Mouse (Mus musculus) thymus, adult 2 months (tissue): ENCODE results near the gene Cyp2r1. TPM values are rescaled to one million over a fixed set of nuclear protein-coding genes. Genes with fewer than 3 reads are reported as not detected.
"Not testable (repeated sequence)": the region's sequence is repeated elsewhere in the genome, so short reads cannot be mapped to it uniquely, and the experiment has no call there.

Source experiments
- DNase-seq: peaks from one replicate; pipeline ENCODE4 v3.0.0; 2021
- H3K27ac ChIP-seq: fragments of 200-500 bp; 2 replicates; pipeline ENCODE4 v1.5.1; 2012; ENCODE audit warnings: low read length, control low read depth; ENCODE audit not compliant: control insufficient read depth, insufficient read depth
- H3K27me3 ChIP-seq: fragments of 200-500 bp; 2 replicates; pipeline ENCODE4 v1.6.1; 2012; ENCODE audit warnings: mild to moderate bottlenecking, low read length, moderate library complexity, mixed read lengths; ENCODE audit not compliant: control insufficient read depth, insufficient read depth
- H3K36me3 ChIP-seq: fragments of 200-500 bp; 2 replicates; pipeline ENCODE4 v1.6.1; 2012; ENCODE audit warnings: mild to moderate bottlenecking, low read length, moderate library complexity; ENCODE audit not compliant: control insufficient read depth, insufficient read depth
- H3K4me1 ChIP-seq: fragments of 200-500 bp; replicated peaks from 2 replicates; pipeline ENCODE4 v1.6.1; 2012; ENCODE audit warnings: low read length; ENCODE audit not compliant: control insufficient read depth, insufficient read depth
- H3K4me3 ChIP-seq: fragments of 200-500 bp; 2 replicates; pipeline ENCODE4 v1.5.1; 2012; ENCODE audit warnings: mild to moderate bottlenecking, low read length, control low read depth, moderate library complexity; ENCODE audit not compliant: control insufficient read depth, insufficient read depth
- CTCF ChIP-seq: fragments of 200-500 bp; IDR thresholded peaks from 2 replicates; pipeline ENCODE4 v1.5.1; 2012; ENCODE audit warnings: mild to moderate bottlenecking, control low read depth, low read length, moderate library complexity, borderline replicate concordance; ENCODE audit not compliant: control insufficient read depth, poor library complexity, insufficient read depth; ENCODE audit errors: extremely low read depth
- POLR2A ChIP-seq: fragments of 200-500 bp; IDR thresholded peaks from 2 replicates; pipeline ENCODE4 v1.6.1; 2012; ENCODE audit warnings: mild to moderate bottlenecking, low read length, control low read depth, moderate library complexity; ENCODE audit not compliant: control insufficient read depth, poor library complexity, insufficient read depth; ENCODE audit errors: extremely low read depth
- WGBS: fragments of 180-500 bp; shearing (Covaris S2); methylation state at CpG from one replicate; pipeline ENCODE4 v1.1.7; 2018; 5-methylcytosine and 5-hydroxymethylcytosine counted together
- polyA plus RNA-seq: library from polyadenylated mRNA; depleted of rRNA; stranded (reverse); fragments of >200 nt; gene quantifications from 2 replicates; pipeline ENCODE4 v1.2.3, GENCODE M21; 2012; rRNA removed

The Cyp2r1 gene
- polyA plus RNA-seq, result 0.51 and 1.3 TPM in 2 replicates

- Histone ChIP-seq H3K36me3 (no peaks in the 10 kb centered on the region), H3K4me1 (0 out of 2 replicates have a peak, but pooled peaks cover 2% of the 10 kb centered on the region), H3K27ac (peak within 1 kb of the TSS; percentile 63), H3K27me3 (no peaks in the 10 kb centered on the region), H3K4me3 (peak within 1 kb of the TSS; percentile 68)
- WGBS, result 18% methylated on average over 56 of the region's 56 CpGs
- DNase-seq, result peak; percentile 88
- no peak; the same call in 1 of the 2 replicates for TF ChIP-seq POLR2A
- TF ChIP-seq CTCF, result peak; percentile 35; the same call in 1 of the 2 replicates
Measured at GRCm38 (mm10) chr7:114562531-114563241, at the start of gene Cyp2r1. TSS of gene Cyp2r1 (minus strand) at chr7:114562972.

- H3K36me3 ChIP-seq, H3K27me3 ChIP-seq, H3K4me3 ChIP-seq, H3K27ac ChIP-seq, H3K4me1 ChIP-seq, DNase-seq: not testable (repeated sequence)
- 98% methylated on average over 8 of the region's 8 CpGs for WGBS
Measured at GRCm38 (mm10) chr7:114594391-114594790, 31.6 kb upstream of the Cyp2r1 start.

GRCm38 (mm10) chr7:114582441-114582840 lies 19.7 kb upstream of the Cyp2r1 start:
- Histone ChIP-seq H3K4me3 (no peak overlapping the region), H3K36me3 (no peaks in the 10 kb centered on the region), H3K27ac (no peak overlapping the region), H3K27me3 (no peaks in the 10 kb centered on the region), H3K4me1 (no peaks in the 10 kb centered on the region)
- 80% methylated on average over 2 of the region's 2 CpGs for WGBS
- no peak for TF ChIP-seq CTCF
- no peak for TF ChIP-seq POLR2A
- no peak for DNase-seq

- H3K27ac ChIP-seq, result no peak overlapping the region
- TF ChIP-seq POLR2A (no peak), CTCF (no peak)
- H3K27me3 ChIP-seq, result no peaks in the 10 kb centered on the region
- 73% methylated on average over 5 of the region's 5 CpGs for WGBS
- 0 out of 2 replicates have a peak, but pooled peaks cover 4% of the 10 kb centered on the region for H3K4me1 ChIP-seq
- no peak overlapping the region for H3K4me3 ChIP-seq
- no peaks in the 10 kb centered on the region for H3K36me3 ChIP-seq
- no peak for DNase-seq
Measured at GRCm38 (mm10) chr7:114581200-114581599, 18.4 kb upstream of the Cyp2r1 start.

- TF ChIP-seq POLR2A (no peak), CTCF (no peak)
- Histone ChIP-seq H3K36me3 (no peaks in the 10 kb centered on the region), H3K27ac (no peak overlapping the region), H3K27me3 (no peaks in the 10 kb centered on the region), H3K4me1 (0 out of 2 replicates have a peak, but pooled peaks cover 4% of the 10 kb centered on the region), H3K4me3 (no peak overlapping the region)
- WGBS, result 25% methylated on average over 4 of the region's 4 CpGs
- DNase-seq, result peak; percentile 40
Measured at GRCm38 (mm10) chr7:114580426-114580825, 17.7 kb upstream of the Cyp2r1 start.

GRCm38 (mm10) chr7:114577665-114578064 lies 14.9 kb upstream of the Cyp2r1 start:
- Histone ChIP-seq H3K4me3 (no peak overlapping the region), H3K27me3 (no peaks in the 10 kb centered on the region), H3K27ac (no peak overlapping the region), H3K36me3 (no peaks in the 10 kb centered on the region), H3K4me1 (0 out of 2 replicates have a peak, but pooled peaks cover 4% of the 10 kb centered on the region)
- TF ChIP-seq CTCF (no peak), POLR2A (no peak)
- DNase-seq, result no peak
- WGBS, result 59% methylated on average over 1 of the region's 1 CpGs
